9 mouse cellular contexts compared by ENCODE assay signal in the genomic region with DNA sequence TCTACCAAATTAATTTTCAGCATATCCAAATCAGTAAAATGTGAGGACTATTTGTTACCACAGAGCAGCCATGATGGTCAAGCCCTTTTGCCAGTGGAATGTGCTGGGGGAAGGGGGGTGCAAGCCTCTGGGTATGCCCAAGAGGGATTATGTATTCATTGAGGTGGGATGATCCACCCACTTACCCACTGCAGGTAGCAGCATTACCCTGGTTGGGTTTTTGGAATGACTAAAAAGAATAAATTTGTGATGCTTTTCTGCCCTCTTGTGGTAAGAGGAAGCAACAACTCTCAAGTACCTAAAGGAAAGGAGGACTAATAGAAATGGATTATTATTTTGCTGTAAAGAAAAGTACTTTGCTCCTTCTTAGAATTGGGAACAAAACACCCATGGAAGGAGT.
DNase-seq lines count a peak whose midpoint lies in the region; ATAC-seq lines count a peak whose summit lies in the region.
"Had no signal": no experiment of that assay in that cellular context is flagged by ENCODE, and none has a peak within 500 bp of the region (broad histone marks: within the 10 kb centered on the region; RNA-seq: fewer than 3 reads in every experiment).

No protein-coding gene starts in this region.

- H3K27ac ChIP-seq in hindbrain, embryonic 11.5 days (ENCODE audit: low read depth, low read length): no peak overlapping the region
- no peak overlapping the region for H3K27ac ChIP-seq in hindbrain, embryonic 13.5 days
- no peak overlapping the region for H3K27ac ChIP-seq in forebrain, embryonic 12.5 days
- H3K27ac ChIP-seq: embryonic facial prominence, embryonic 15.5 days had no signal

- H3K36me3 ChIP-seq in hindbrain, embryonic 11.5 days (ENCODE audit: control insufficient read depth, insufficient read depth, low read length): no peaks in the 10 kb centered on the region
- no peaks in the 10 kb centered on the region for H3K36me3 ChIP-seq in hindbrain, embryonic 13.5 days
- H3K36me3 ChIP-seq in forebrain, embryonic 12.5 days (replicated peaks): no peaks in the 10 kb centered on the region
- no peaks in the 10 kb centered on the region for H3K36me3 ChIP-seq in splenic B cell, adult 2 months (ENCODE audit: control insufficient read depth, insufficient read depth, low read length, poor library complexity, severe bottlenecking)
- H3K36me3 ChIP-seq: embryonic facial prominence, embryonic 15.5 days had no signal

- H3K4me3 ChIP-seq in hindbrain, embryonic 11.5 days (ENCODE audit: low read depth, low read length): no peak overlapping the region
- H3K4me3 ChIP-seq in hindbrain, embryonic 13.5 days: no peak overlapping the region
- no peak overlapping the region for H3K4me3 ChIP-seq in forebrain, embryonic 12.5 days (replicated peaks)
- H3K4me3 ChIP-seq: embryonic facial prominence, embryonic 15.5 days had no signal

- H3K9ac ChIP-seq in hindbrain, embryonic 11.5 days (ENCODE audit: low read depth, low read length): no peak overlapping the region
- H3K9ac ChIP-seq in hindbrain, embryonic 13.5 days: no peak overlapping the region
- no peak overlapping the region for H3K9ac ChIP-seq in forebrain, embryonic 12.5 days
- H3K9ac ChIP-seq: embryonic facial prominence, embryonic 15.5 days had no signal

- ATAC-seq in hindbrain, embryonic 11.5 days (ENCODE audit: low FRiP score): no peak
- no peak for ATAC-seq in hindbrain, embryonic 13.5 days (ENCODE audit: low FRiP score)
- ATAC-seq in forebrain, embryonic 12.5 days (ENCODE audit: low FRiP score): peak; percentile 56; the same call in 1 of the 2 replicates

- peaks cover 4% of the 10 kb centered on the region for H3K4me1 ChIP-seq in hindbrain, embryonic 11.5 days (replicated peaks; ENCODE audit: control insufficient read depth, insufficient read depth, low read length)
- peaks cover 21% of the 10 kb centered on the region for H3K4me1 ChIP-seq in hindbrain, embryonic 13.5 days (replicated peaks)
- H3K4me1 ChIP-seq in forebrain, embryonic 12.5 days: peaks cover 15% of the 10 kb centered on the region

- DNase-seq in hindbrain, embryonic 11.5 days (ENCODE audit: low spot score): peak; percentile 55
- DNase-seq in thymus, postnatal 0 days (ENCODE audit: low spot score): peak; percentile 56
- no peak for DNase-seq in thymus, postnatal 36 days
- DNase-seq in splenic B cell, adult 2 months (ENCODE audit: low read depth, low spot score): peak; percentile 20
- no peak for DNase-seq in ovary, adult 18-20 months (ENCODE audit: low spot score)
- no peak for DNase-seq in right cerebral cortex, postnatal 36 days (ENCODE audit: low spot score in 2 of 2)

- H3K4me2 ChIP-seq in hindbrain, embryonic 11.5 days (replicated peaks; ENCODE audit: low read depth, low read length): no peak overlapping the region
- H3K4me2 ChIP-seq in hindbrain, embryonic 13.5 days: no peak overlapping the region
- H3K4me2 ChIP-seq in forebrain, embryonic 12.5 days: no peak overlapping the region
- H3K4me2 ChIP-seq: embryonic facial prominence, embryonic 15.5 days had no signal

- H3K27me3 ChIP-seq in hindbrain, embryonic 11.5 days (ENCODE audit: control insufficient read depth, insufficient read depth, low read length): no peaks in the 10 kb centered on the region
- no peaks in the 10 kb centered on the region for H3K27me3 ChIP-seq in hindbrain, embryonic 13.5 days
- H3K27me3 ChIP-seq in forebrain, embryonic 12.5 days: no peaks in the 10 kb centered on the region
- no peaks in the 10 kb centered on the region; the same call in 1 of the 2 replicates for H3K27me3 ChIP-seq in splenic B cell, adult 2 months (ENCODE audit: control insufficient read depth, insufficient read depth, low read length, poor library complexity, severe bottlenecking)
- H3K27me3 ChIP-seq: embryonic facial prominence, embryonic 15.5 days had no signal

- H3K9me3 ChIP-seq in hindbrain, embryonic 11.5 days (ENCODE audit: control insufficient read depth, low read length): no peaks in the 10 kb centered on the region
- H3K9me3 ChIP-seq in hindbrain, embryonic 13.5 days: no peaks in the 10 kb centered on the region
- no peaks in the 10 kb centered on the region for H3K9me3 ChIP-seq in forebrain, embryonic 12.5 days
- H3K9me3 ChIP-seq: embryonic facial prominence, embryonic 15.5 days had no signal

Comparison
In these comparisons a context has a peak if more than half of its experiments do, and no peak if none do; other contexts are left out.
1. DNase-seq: peak in hindbrain, embryonic 11.5 days (single experiment), thymus, postnatal 0 days (single experiment) and splenic B cell, adult 2 months (single experiment); none in thymus, postnatal 36 days (0 of 2), ovary, adult 18-20 months (single experiment) and right cerebral cortex, postnatal 36 days (0 of 2).